Mouse (Mus musculus) left cerebral cortex, adult 8-10 months (tissue): Measurements from ENCODE around the gene Gpr39. TPM values are rescaled to one million over a fixed set of nuclear protein-coding genes. Genes with fewer than 3 reads are reported as not detected.
A peak's percentile ranks its signal among the peaks of the same experiment; 100 is the strongest.

ENCODE experiments used
- DNase-seq, 2 experiments: peaks; one replicate each; pipeline ENCODE4 v3.0.0; 2022; ENCODE audit warnings: low spot score in 2 of 2
- total RNA-seq, 4 experiments: library from RNA; stranded (reverse); gene quantifications; 2 replicates each; pipeline ENCODE4 v1.2.4; 2022

Gpr39 gene
- total RNA-seq, 4 experiments from 2014 or later = 0.93 TPM; not detected in 3

DNA sequence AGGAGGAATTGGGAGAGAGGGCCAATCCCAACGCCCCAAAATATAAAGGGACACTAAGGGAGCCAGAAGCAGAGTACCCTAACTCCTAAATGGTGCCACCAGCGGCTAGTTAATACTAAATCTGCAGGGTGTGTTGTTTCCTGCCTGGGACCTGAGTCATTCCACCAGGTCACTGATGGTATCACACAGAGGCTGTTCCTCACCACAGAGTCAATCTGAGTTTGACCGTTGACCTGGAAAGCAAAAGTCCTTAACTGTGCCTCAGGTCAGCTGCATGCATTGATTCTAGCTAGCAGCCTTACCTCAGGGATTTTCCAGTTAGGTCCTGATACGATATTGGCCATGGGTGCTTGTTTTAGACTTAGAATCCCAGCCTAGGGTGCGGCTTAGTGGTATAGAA, 17.5 kb downstream of the Gpr39 start:
- DNase-seq = no peak

DNA sequence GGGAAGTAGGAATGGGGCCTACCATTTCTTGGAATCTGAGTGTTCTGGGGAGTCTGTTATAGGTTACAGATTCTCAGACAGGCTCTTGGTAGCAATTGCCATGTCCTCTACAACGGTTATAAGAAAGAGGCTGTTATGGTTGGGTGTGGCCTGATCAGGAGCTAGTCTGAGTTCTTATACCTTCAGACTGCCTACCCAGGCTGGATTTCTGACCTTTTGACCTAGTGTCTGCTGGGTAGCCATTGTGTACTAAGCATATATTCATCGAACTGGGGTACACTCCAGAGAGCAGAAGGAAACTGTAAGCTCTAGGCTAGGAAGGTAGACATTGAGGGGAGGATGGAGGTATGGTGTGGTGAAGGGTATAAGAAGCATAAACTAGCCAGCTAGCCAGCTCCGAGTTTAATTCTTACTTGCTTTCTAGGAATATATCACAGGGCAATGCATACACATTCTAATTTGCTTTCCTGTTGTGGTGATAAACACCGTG, 24.4 kb downstream of the Gpr39 start:
- DNase-seq = no peak

DNA sequence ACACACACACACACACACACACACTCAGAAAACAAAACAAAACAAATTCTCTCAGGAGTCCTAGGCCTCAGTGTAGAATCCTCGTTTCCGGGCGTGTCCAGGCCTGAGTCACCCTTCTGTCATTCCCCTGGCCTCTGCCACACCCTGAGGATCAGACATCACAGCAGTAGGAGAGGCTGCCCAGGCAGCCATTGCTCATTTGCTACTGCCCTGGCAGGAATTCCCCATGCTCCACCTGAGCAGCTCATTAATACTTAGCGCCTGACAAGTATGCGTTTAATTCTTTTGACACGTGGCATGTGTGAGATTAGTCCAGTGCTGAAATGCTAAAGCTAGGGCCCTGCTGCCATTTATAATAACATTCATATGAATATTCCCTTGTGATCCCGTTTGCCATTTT, 25.0 kb downstream of the Gpr39 start:
- DNase-seq = no peak

DNA sequence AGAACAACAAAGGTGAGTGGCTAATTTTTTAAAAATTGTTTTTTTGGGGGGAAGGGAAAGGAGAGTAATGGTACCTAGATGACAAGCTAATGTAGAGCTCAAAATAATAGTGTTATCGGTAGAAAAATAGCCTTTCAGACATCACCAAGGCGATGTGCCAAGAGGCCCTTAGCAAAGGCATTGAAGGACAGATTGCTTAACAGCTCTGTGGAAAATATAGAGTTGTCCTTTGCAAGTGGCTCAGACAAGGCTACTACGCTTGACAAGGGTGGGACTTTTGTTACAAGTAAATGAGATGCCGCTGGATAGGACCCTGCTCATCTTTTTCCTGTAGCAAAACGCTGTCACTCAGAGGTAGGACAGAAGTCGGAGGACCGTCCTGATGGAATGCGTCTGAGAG, 25.5 kb downstream of the Gpr39 start:
- DNase-seq = no peak

DNA sequence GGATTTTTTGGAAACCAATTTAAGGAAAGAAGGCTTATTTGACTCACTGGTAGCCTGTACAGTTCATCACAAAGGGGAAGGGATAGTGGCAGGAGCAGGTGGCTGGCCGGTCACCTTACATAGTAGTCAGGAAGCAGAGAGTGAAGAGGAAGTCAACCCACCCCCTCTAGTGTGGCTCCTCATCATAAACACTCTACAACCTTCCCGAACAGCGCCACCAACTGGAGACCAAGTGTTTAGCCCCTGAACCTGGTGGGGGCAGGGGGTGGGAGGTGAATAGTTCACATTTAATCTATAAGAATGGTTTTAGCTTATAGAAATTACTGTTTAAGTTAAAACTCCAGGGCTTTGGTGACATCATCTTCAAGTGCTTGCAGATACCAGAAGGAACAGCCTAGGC, 28.6 kb downstream of the Gpr39 start:
- DNase-seq = no peak

DNA sequence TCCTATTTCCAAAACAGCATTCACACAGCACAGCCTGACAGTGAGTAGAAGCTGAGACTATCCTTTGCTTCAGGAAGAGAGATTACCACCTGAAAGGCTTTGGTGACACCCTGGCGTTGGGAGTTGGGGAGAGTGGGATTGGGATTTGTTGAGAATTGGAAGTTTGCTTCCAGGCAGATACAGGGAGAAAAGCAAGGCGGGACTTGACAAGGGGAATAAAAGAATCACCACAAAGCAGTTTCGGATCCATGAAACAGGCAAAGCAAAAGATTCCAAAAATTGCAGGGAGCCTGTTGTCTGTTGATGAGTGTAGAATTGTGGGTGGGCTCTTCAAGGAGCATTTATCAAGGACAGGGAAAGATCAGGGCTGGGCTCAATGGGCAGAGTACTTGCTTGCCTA, 38.5 kb downstream of the Gpr39 start:
- no peak for DNase-seq

DNA sequence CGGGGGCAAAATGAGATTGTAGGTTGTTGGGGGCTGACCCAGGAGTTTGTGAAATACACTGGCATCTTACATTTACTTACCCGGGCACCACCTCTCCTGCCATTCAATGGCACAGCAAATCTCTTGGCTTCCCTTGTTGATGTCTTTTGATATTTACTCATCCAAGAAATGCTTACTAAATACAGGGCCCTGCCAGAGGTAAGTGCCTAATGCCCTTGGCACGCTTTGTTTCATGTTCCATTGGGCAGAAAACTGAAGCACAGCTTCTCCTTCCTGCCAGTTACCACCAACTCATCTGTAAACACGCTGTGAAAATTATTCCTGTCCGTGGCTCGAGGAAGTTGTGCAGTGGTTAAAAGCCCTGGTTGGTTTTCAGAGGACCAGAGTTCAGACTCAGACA, 39.4 kb downstream of the Gpr39 start:
- DNase-seq = no peak

DNA sequence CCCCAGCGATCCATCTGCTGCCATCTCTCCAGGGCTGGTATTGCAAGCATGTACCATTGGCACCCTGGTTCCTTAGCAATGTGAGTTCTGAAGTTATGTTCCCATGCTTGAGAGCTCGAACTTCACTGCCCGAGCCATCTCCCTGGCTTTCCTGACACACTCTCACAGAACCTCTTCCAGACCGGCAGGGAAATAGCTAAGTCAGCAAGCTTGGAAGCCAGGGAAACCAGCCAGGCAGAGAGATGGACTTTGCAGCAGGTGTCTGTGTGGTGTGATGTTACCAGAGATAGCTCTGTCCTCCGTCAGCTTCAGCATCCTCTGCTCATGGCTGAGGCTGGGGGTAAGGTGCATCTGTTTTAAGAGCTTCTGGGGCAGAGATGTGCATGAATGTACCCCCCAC, 41.1 kb downstream of the Gpr39 start:
- no peak for DNase-seq

DNA sequence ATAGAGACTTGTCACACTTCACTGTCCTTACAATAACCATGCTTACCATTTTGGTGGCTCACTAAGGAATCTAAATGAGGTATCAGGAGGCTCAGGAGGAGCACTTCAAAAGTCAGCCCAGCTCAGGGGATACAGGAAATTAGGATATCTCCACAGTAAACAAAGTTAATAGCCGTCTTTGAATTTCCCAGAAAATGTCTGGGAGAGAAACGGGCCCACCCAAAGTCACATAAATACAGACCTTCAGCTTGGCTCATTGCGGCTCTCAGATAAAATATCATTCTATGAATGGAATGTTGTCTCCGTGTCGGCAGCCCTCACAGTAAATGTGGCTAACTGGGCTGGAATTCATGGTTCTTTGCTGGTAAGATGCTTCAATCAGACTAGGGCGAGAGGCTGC, 42.3 kb downstream of the Gpr39 start:
- no peak for DNase-seq

DNA sequence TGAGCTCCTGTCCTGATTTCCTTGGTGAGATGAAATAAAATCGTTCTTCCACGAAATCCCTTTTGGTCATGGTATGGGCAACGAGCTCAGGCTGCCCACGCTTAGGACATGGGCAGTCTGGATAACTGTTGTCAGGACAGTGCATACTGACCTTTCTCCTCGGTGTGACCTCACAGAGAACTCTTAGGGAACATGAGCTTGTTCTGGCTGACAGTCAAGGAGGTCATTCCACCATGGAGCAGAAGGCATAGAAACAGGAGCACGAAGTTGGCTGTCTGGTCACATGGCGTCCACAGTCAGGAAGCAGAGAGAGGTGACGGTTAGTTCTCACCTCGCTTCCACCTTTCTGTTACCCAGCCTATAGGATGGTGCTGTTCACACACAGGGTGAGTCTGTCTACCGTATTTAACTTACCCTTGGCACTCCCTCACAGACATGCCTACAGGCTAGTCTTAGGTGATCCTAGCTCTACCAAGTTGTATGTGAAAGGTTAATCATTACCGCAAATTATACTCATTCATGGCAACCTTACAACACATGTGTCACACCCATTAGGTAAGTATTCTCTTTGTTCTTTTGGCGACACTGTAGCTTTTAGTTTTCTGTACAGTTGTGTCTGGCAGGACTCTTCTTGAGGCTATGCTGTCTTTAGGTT, 44.4 kb downstream of the Gpr39 start:
- no peak for DNase-seq

DNA sequence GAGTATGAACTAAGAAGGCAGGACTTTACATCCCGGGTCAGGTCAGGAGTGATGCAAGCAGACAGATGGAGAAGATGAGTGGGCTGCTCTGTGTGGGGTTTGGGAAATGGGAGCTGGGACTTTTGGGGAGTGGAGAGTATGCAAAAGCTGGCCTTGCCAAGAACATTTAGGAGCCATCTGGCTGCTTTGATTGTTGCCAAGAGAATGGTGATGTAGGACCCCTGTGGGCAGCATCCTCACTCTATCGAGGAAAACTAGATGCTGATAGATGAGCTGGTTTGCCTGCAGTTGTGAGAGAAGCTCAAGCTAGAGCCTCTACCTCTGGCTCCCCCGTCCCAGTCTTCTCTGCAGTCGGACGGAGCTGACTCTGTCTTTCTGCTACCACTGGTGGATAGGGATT, 47.5 kb downstream of the Gpr39 start:
- DNase-seq = peak; percentile 12 to 59

DNA sequence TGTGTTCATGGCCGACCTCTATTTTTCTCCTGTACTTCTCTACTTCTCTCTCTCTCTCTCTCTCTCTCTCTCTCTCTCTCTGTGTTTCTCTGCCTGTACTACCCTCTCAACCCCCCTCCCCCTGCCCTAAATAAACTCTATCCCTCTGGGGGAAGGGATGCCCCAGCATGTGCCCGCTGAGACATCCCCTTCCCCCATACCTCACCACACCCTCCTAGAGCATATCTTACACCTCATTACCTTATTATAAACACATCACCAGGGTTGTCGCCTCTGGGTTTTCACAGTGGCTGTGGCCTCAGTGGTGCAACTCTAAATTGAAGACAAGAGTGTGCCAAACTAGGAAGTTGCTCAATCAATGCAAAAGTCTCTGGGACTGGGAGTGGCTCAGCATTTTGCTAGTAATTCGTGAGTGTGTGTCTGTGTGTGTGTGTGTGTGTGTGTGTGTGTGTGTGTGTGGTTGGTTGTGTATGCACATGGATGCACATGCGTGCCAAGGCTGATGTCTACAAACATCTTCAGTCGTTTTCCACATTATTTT, 52.3 kb downstream of the Gpr39 start:
- DNase-seq = no peak

DNA sequence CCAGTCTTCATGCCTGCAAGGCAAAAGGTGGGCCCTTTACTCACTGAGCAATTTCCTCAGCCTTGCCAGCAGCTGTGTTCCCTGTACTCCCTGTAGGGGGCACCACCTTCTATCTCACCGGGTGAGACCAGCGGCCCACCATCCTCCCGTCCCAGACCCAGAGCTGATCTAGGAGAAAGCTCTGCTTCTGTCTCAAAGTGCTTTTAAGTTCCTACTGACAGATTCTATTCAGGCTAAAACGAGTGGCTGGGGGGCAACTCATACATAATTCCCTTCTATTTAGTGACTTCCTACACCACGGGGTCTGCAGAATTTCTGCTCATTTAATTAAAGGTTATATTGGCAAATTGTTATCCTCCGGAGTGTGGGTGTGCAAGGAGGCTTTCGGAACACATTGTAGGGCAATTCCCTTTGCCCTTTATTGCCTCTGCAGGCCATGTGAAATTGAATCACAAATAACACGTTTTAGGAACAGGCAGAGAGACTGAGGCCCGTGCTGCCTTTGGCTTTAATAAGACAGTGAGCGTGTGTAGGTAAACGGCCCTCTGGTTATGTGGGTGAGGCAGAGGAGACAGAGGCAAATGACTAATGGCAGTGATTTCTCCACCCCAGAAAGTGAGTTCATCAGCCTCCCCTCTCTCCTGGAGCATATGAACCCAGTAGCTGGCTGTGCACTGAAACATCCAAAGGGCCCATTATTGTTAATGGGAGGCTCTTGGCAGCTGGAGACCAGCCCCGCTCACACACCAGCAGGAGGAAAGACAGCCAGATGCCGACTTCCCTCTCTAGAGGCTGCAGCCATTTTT, 53.1 kb downstream of the Gpr39 start:
- DNase-seq = no peak

DNA sequence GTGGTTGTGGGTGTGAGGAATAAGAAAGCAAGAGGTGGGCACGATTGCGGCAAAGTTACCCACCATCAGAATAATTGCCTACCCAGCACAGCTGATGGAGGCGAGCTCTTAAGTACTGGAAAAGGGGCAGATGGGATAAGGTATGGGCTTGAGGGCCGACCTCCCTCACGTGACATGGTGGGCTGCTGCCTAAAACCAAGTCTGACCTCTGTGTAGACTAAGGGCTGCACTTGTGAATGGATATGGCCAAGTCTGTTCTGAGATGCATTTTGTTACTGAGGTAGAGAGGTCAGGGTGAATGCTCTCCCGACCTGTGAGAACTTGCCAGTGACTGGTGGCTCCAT, 53.7 kb downstream of the Gpr39 start:
- DNase-seq = no peak

DNA sequence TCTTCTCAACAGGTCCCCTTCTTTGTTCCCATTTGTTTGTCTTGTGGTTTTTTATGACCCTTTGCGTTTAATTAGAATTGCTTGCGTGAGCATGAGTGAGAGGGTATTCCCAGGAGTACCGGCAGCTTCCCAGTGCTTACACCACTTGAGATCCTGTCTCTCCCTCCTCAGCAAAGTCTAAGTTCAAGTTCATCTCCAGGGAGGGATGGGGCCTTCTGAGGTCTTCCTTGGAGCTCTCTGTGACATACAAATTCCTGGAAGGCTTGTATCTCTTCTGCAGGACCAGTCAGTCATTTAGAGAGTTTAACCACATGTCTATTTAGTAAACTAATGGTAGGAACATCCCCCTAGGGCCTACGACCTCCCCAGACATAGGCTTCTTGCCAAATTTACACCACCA, 55.1 kb downstream of the Gpr39 start:
- DNase-seq = no peak

DNA sequence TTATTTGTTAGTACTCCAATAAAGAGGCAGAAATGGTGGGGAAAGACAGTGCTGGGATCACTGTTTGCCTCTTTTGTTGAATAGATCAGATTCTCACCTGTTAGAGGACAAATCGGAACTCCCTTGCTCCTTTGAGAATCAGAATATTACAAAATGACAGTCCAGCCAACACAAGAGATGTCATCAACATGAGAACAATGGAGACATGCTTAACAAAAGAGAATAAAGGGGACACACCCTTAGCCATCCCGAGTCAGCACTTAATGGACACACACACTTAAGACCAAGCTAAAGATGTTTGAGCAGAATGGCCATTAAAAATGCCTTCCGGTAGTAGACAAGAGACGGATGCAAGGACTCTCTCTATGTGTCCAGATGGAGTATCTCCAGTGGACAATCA, 68.0 kb downstream of the Gpr39 start:
- DNase-seq = no peak

DNA sequence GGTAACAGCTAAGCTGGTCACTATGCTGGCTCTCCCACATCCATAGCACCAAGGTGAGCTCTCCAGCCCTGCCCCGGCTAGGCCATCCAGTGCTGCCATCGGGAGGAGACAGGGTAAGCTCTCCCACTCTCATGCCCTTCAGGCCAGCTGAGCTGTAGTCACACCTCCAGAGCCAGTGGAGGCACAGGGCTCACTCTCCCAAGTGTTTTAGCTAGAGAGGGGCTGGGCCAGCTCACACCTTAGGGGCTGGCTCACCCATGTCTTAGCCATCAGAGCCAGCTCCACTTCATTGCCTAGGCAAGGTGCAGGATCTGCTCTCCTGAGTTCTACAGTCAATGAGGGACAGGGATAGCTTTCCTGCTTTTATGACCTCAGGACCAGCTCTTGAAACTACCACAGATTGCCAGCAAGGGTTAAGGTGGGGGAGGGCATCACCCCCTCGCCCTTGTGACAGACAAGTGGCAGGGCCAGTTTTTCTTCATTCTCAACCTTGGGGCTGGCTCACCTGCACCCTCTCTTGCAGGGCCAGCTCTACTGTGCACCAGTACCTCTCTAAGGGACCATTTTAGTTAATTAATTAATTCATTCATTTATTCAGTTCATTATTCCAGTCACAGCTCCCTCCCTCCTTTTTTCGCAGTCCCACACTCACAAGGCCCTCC, 78.7 kb downstream of the Gpr39 start:
- DNase-seq = no peak

DNA sequence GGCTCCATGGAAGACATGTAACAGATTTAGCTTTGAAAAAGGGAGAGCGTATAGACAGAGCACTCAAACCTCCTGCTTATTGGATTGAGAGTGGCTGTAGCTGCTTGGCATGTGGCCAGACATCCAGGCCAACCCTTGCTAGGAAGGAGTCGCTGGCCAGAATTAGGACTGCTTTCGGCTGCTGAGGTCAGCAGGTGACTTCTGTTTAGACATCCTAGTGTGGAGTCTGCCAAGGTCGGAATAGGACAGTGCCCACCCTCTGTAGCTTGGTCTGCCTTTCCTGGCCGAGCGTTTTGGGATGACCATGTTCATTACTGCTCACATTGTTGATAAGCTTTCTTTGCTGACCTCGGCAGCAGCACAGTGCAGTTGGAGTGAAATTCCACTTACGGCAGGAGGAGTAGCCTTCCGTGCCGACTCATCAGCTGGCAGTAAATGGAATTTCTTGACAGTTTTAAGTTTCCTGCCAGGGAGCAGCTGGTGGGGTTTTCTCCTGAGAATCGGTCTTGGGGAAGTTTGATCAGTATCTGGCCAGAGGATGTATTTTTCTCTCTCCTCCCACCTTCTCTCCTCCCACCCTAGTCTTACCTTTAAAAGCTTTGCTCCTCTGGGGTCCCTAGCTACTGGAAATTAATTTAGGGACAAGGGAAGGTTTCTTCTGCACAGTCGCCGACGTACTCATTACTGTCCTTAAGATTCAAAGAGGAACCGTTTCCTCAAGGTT, 83.3 kb downstream of the Gpr39 start:
- no peak for DNase-seq

DNA sequence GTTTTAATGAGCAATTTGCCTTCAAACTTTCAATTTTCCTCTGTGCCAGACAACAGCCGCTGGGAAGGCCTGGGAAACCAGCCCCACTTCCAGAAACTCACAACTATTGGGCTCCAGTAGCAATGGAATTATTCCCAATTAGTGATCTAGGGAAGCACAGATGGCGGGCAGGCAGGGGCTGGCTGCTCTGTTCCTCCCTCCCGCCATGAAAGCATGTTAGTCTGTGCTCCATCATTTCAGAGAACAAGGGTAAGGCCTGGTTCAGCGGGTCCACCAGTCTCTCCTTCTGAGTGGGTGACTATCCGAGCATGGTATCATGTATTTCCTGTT, 83.9 kb downstream of the Gpr39 start:
- DNase-seq = no peak

DNA sequence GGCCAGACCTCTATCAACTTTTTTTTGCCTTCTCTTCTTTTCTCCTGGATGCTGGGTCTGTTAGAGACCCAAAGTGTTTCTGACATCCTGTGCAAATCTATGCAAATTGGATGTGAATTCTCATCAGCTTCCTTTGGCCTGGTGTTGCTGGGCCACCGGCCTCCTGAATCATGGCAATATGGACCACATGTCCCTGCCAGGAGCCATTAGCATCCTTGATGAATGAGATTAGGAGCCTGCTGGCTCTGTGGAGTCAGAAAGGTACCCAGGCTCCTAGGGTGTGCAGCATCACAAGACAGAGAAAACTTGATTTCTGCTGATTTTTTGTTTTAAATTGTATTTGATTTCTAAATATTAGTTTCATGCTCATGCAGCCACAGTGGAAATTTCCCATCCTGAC, 85.3 kb downstream of the Gpr39 start:
- no peak for DNase-seq

DNA sequence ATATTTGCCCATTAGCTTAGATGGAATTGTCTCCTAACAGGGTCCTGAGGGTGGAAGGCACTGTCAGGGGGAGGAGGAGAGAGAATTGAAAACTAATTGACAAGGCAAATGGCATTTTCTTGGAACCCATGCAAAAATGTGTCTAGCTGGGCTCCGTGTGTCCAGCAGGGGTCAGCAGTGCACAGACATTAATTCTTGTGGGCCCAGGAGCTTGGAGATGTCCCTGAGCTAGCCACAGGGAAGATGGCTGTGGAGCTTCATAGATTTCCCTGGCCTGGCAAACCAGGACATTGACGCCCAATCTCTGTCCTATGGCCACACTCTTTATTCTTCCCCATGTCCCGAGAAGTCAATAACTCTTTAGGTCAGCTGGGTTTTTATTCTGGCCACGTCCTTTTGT, 113.0 kb downstream of the Gpr39 start:
- DNase-seq = peak; percentile 17 to 49

DNA sequence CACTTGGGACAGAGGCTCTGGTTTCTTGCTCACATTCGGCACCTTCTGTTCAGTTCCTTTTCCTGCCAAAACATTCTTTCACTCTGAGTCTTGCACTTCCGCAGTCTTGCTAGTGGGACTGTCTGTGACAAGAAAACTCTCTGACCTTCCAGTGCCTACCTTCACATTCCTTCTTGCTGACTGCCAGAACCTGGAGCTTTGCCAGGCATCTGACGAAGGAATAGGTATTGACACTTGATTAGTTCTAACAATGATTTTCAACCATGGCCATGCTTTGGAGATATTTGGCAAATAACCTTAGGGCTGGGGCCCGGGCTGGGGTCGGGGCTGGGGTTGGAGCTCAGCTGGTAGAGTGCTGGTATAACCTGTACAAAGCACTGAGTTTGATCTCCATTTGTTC, 123.7 kb downstream of the Gpr39 start:
- no peak for DNase-seq
